Mouse (Mus musculus) brain, embryonic 14.5 days (tissue): Measurements from ENCODE around the gene Cdh1.
"Not testable (repeated sequence)": the region's sequence is repeated elsewhere in the genome, so short reads cannot be mapped to it uniquely, and the experiment has no call there.

ENCODE experiments used
- CTCF ChIP-seq: fragments of 200-500 bp; IDR thresholded peaks from 2 replicates; pipeline ENCODE4 v1.5.1; 2012; ENCODE audit warnings: inconsistent platforms, mild to moderate bottlenecking, moderate library complexity, borderline replicate concordance; ENCODE audit not compliant: insufficient read depth, insufficient read length; ENCODE audit errors: extremely low read depth
- POLR2A ChIP-seq: fragments of 200-500 bp; IDR thresholded peaks from 2 replicates; pipeline ENCODE4 v1.6.1; 2012; ENCODE audit warnings: mild to moderate bottlenecking, inconsistent platforms, borderline replicate concordance; ENCODE audit not compliant: poor library complexity, insufficient read depth, insufficient read length, severe bottlenecking; ENCODE audit errors: extremely low read depth

- TF ChIP-seq POLR2A, CTCF: not testable (repeated sequence)
These were observed 30.0 kb upstream of the Cdh1 start, which contains the start of gene Gm10073 for GRCm38 (mm10) chr8:106573168-106573567.
